Mouse (Mus musculus) adrenal gland, adult 2 months (tissue): ENCODE measurements at regions not wholly inside any gene's neighbourhood (a gene's known extent, or its start where the extent isn't known, plus 50 kb on each side); places are given as distances from the start of the nearest gene placed in this dataset.

Source experiments
- DNase-seq: peaks from one replicate; pipeline ENCODE4 v3.0.0; 2021

DNA sequence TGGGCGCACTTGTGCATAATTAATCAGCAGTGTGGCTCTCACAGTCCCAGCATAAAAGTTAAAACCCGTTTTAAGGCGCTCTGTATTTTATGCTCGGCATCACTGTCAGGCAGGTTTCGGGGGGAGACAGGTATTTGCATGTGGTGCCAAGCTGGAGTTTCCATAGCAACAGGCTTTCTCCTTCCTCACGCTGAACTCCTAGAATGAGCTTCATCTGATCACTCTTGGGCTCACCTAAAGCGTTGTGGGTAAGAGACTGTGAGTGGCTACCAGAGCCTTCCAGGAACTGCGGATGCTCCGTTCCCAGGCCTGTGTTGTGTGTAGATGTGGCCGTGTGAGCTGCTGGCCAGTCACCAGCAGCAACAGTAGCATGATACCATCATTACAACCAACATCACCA lies 161.5 kb downstream of the Ajap1 start:
- no peak for DNase-seq

DNA sequence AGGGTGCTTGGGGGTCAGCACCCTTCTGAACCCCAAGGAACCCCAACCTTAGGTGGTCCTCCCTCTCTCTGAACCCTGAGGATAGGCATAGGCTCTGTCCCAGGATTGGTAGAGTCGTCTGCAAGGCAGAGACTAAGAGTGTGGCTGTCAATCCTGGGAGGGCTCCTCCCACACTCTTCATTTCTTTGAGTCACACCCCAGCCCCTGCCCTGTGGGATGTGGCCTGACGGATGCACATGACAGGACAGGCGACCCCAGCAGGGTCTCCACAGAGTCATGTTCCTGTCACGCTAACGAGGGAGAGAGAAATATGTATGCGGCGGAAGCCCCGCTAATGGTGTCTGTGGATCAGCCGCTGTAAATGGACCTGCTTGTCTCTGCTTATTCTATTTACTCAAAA lies 162.0 kb downstream of the Ajap1 start:
- DNase-seq: no peak

DNA sequence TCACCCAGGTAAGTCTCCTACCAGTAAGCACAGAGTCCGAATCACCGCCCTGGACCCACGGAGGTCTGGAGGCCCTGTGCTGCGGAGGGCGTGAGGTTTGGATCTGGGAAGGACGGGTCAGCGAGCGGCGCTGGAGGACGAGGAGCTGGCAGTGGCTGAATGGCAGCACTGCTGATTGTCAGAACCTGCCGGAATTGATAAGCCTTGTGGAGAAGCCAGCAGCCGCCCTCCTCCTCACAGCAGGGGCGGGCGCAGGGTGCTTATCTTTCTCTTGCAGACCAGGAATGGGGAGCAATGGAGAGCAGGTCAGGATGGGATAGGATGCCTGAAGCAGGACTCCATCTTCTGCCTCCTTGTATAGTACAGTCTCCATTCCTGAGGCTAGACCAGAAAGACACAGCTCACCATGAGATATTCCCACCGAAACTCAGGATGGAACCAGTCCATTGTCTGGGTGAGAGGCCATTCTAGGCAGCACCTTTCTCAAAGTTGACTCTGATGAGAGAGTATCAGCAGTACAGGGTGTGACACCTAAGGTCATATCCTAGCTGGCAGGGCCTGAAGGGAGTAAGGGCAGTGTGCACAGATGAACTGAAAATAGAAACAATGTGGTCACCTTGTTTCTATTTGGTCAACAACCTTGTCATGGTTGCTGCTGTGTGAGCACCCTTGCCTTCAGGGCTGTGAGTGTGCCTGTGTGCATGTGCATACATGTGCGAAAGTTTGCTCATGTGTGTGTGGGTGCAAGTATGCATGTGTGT lies 165.5 kb downstream of the Ajap1 start:
- DNase-seq: no peak

DNA sequence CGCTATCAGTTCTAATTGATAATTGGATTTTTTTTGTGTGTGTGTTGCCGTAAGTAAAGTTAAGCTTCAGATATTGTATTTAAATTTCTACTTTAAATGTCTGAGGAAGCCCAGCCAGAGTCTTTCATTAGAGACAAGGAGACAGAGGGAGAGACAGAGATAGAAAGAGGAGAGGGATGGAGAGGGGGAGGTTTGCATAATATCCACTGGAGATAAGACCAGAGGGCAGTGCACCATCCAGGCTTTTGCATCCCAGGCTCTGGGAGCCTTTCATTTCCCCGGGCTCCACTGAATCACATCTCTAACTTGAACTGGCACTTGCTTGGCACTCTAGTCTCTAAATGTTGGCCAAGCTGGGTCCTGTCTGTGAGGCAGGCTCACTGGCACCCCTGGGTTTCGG lies 166.1 kb downstream of the Ajap1 start:
- no peak for DNase-seq

DNA sequence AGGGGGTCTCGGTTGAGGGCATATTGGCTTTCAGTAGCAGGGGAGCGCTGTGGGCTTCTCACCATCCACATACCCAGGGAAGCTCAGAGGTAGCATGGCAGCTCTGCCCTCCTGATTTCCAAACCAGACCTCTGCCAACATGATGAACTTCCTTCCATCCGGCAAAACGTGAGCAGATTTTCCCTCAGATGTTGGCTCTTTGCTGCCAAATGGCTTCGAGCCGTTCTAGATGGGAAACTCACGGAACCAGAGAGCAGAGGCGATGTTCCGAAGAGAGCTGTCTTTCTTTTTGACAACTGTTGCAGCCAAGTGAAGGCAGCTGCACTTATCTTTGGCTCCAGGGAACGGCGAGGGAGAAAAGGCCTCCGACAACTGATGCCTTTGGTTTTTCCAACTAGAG lies 168.7 kb downstream of the Ajap1 start:
- no peak for DNase-seq

DNA sequence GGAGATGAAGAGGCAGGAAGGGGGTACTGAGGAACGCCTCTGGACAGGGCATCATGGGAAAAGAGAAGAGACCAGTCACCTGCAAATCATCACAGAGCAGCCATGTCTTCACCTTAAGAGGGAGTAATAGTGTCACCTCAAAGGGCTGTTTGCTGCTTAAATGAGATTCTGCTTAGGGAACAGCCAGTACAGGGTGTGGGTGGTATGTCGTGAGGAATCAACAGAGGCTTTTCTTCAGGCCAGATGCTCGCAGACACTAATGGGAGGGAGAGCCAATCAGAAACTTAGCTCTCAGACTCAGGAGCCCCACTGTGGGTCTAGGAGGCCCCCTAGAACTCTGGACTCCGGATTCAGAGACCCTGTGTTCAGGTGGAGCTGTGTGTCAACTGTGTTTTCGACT lies 171.0 kb downstream of the Ajap1 start:
- DNase-seq: no peak

DNA sequence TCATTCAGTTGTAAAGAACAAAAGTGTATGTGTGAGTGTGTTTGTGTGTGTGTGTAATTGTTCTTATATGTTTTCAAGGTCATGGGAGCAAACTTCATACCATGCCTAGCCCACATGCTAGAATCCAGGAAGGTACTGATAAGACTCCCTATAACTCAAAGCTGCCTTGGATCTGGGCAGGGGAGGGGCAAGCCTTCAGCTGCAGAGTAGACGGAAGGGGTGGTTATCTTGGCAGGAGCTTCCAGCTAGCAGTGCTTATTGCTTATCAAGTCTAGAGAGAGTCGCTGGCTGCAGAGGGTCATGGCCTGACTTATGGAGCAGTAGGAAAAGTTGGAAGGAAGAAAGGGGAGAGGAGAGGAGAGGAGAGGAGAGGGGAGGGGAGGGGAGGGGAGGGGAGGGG lies 172.0 kb downstream of the Ajap1 start:
- DNase-seq: no peak

DNA sequence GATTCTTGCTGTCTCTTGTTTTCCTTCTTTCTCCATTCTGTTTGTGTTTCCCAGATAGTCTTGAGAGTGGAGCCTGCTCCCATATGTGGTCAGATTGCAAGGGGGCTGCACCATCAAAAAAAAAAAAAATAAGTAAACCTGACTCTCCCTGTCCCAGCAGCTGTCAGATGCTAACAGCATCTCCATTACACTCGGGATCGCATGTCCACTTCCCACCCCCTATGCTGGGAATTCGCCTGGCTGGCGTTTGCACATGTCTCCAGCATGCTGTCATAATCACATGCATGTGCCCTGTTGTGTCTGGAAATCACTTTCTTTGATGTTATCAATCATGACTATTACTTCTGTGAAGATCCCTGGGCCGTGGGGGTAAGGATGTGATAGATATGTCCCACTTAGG lies 179.1 kb downstream of the Ajap1 start:
- no peak for DNase-seq

DNA sequence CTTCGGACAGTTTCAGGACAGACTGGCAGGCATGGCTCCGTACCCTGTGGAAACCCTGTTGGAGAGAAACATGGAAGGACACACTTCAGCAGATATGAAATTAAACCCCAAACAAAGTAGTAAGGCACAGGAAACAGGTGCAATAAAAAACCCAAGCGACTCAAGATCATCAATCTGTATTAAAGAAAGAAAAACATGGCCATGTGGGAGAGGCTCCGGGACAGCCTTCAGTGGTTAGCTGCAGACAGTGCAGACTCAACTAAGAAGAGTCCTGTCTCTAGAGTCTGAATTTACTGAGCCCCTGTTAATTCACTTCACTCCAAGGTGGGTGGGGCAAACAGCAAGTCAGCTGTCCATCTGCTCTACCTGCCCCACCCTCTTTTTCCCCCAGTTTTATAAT lies 179.8 kb downstream of the Ajap1 start:
- DNase-seq: no peak

DNA sequence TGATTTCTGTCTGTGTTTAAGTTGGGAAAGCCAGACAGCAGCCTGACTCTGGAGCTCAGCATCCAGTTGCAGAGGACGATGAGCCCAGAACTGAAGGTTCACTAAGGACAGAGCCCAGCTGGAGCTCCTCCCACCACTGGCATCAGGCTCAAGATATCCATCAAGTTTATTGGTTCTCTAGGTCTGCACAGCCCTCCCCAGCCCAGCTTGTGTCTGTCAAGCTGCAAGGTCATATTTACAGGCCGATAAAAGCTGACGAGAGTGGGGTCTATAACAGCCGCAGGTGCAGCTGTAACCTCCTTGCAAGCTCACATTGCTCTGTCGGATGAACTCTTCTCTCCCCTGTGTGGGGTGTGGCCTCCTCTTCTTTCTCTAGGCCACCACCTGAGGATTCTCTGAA lies 184.3 kb downstream of the Ajap1 start:
- no peak for DNase-seq

DNA sequence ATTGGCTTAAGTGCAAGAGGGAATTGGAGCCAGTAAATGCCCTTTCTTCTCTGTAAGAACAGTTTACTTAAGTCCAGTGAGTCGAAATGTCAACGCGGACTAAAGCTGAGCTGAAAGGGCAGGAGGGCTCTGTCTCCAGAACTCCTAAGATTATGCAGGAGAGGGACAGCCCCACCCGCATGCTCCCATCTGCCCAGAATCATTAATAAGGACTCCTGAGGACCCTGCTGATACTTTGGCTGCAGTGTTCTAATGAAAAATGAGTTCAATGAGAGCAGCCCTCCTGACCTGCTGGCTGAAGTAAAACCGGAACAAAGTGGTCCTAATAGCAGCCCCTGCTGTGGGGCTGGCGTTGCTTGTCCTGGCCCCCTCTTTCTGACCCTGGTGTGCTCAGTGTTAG lies 187.8 kb downstream of the Ajap1 start:
- DNase-seq: no peak

DNA sequence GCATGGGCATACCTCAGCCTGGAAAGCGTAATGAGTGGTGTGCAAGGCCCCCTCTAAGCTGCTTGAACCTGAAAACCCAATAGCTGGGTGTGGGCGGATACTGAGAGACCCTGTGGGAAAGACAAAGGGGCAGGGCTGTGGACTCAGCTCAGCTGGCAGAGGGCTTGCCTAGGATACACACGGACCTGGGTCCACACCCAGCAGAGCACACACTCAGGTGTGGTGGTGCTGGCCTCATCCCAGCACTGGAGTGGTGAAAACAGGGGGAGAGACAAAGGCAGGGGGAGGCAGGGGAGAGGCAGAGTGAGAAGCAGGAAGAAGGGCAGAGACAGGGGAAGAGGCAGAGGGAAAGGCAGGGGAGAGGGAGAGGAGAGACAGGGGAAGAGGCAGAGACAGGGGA lies 189.5 kb downstream of the Ajap1 start:
- DNase-seq: no peak

DNA sequence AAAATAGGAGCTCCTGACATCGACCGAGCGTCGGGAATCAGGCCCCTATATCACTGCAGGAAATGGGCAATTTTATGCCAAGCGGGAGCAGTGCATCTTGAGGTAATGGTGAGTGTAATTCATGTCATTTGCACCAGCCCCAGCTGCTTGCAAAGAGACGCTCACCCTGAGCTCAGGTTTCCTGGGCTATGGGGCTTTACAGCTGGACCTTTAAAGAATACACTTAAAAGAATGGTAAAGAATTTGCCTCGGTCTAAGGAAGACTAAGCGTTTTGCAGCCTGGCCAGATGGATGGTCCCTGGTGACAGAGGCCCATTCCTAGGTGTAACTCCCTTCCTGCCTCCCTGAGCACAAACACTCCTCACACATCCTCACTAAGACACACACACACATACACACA lies 194.2 kb downstream of the Ajap1 start:
- no peak for DNase-seq

DNA sequence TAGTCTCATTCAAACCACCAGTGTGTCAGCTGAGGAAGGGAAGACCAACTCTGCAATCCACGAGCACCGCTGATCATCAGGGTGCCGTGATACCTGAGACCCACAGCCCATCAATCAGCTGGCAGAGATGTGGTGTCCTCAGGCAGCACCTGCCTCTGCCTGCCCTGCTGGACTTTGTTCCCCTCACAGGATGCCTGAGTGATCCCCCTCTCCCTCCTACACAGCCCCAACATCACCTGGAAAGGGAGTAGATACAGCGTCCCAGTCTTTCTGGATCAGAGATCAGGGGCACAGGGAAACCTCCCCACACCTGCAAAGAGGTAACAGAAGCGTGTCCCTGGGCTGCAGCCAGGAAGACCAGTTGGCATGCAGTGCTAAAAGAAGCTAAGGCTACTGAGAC lies 198.4 kb downstream of the Ajap1 start:
- DNase-seq: no peak

DNA sequence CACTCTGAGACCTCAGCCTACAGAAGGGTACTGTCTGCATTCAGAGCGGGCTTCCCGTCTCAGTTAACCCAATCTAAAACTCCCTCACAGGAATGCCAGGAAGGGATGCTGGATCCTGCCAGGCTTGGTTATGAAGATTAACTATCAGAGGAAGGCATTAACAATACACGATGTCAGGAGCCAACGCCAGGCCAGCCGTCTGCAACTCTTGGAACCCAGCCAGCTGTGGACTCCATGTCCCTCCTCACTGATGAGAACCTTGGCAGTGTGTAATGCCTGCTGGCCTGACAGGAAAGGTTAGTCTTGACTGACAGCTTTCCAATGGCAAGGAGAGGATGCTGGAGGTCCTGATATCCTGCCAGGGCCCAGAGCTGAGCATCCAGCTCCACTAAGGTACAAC lies 206.0 kb downstream of the Ajap1 start:
- no peak for DNase-seq

DNA sequence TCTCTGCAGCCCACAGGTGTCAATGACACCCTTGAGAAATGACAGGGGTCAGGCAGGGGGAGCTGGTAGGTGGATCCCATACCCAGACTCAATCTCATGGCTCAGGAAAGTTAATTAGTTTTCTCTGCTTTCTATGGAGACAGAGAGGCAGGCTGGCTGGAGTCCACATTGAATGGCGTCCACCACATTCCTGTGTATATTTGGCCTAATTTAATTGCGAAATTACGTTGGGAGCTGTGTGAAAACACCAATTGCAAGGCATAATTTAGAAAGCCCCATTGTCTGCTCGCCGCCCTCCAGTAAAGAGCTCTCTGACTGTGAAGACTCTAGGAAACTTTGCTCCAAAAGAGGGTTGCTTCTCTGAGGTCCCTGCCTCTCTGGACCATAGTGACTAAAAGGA lies 211.2 kb downstream of the Ajap1 start:
- no peak for DNase-seq

DNA sequence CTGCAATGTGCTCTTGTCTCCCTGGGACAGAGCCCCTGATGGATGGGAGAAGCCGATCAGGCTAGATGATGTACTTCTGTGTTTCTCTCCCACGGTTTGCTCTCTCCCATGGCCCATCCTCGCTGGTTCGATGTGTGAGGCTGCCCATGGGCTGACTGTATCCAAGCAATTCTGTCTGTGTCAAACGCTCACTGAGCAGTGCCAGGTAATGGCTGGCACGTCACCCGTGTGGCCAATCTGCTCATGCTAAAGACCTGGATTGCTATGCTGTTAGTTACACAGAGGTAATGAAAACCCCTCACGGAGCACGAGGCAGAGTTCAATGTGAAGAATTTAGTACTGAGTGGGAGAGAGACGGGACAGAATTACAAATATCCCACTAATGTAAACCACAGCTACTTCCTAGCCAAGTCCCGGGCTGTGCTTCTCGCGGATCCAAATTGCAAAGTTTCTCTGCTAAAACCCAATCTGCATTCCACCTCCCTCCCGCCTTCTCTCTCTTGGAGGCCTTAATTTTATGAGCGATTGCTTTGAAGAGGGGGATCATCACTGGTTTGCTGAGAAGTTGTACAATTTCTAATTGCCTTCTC lies 219.3 kb downstream of the Ajap1 start:
- no peak for DNase-seq

DNA sequence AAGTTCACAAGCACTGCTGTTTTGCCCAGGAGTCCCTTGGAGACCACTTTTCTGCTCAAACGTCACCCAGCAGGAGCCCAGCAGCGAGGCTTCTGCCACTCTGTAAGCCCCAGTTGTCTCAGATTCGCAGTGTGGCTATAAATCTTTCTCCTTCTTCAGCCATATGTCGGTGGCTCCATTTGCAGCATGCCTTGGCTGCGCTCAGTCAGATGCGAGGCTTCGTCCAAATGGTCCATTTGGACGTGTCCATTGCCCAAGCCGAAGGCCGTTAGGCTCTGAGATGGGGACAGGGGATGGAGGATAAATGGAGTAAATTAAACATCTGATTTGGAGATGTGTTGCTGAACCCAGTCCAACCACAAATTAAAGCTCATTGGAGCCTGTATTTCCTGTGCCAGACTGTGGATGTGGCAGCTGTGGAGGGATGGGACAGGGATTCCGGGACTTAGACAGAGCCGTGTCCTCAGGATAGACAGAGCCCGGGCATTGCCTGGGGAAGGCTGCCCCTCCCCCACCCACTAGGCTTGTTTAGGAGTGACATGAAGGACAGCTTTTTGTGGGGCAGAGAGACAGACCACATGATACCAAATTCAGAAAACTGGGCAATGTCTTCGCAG lies 221.6 kb downstream of the Ajap1 start:
- DNase-seq: no peak

DNA sequence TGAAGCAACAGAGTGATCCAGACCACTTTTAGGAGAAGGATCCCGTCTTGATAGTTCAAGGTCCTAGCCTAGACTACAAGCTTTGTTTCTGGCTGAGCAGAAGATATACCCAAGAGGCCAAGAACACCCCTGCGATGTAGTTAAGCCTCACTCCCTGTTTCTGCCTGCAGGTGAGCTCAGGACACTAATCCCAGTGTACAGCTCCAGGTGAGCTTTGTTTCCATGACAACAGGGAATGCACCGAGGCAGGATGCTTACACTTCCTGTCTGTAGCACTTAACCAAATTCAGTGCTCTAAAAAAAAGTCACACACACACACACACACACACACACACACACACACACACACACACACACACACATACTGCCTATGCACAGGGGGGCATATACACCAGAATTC lies 230.7 kb downstream of the Ajap1 start:
- no peak for DNase-seq

DNA sequence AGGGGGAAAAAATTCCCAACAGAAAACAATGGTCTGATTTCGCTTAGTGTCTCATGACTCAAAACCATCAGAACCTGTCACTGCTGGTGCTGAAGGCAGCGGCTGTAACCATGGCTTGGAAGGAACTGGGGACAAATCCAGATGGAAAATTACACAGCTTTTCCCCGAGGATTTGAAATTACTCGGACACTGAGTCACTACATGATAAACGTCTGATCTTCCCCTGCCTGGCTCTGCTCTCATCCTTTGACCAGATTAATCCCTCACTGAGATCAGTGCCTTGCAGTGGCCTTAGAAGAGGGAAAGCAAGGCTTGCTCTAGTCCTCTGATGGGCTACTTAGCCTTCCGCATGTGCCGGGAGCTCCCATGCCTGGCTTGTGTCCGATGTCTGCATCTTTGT lies 231.3 kb downstream of the Ajap1 start:
- no peak for DNase-seq

DNA sequence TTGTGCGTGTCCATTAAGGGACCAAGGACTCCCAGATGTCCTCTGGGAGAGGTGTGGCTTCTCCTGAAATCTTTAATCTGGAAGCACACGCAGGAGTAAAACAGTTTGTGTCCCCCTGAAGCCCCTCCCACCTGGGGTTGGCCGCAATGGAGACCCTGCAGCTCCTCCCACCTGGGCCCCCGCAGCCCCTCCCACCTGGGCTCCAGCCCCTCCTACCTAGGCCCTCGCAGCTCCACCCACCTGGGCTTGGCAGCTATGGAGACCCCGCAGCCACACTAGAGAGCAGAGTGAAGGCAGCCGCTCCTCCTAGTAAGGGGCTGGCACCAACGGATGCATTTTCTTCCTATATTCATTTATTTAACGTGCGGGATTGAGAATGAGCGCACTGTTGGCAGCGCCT lies 245.9 kb downstream of the Ajap1 start:
- DNase-seq: no peak

DNA sequence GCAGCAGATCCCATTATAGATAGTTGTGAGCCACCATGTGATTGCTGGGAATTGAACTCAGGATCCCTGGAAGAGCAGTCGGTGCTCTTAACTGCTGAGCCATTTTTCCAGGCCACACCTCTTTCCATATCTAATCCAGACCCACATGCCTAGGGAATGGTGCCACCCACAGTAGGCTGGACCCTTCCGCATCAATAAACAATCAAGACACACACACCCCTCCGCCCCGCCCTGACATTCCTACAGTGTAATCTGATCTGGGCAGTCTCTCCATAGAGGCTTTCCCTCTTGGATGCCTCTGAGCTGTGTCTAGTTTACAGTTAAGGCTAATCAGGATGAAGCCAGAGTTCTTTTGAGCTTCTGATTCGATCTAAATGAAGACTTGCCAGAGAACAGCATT lies 248.8 kb downstream of the Ajap1 start:
- no peak for DNase-seq

DNA sequence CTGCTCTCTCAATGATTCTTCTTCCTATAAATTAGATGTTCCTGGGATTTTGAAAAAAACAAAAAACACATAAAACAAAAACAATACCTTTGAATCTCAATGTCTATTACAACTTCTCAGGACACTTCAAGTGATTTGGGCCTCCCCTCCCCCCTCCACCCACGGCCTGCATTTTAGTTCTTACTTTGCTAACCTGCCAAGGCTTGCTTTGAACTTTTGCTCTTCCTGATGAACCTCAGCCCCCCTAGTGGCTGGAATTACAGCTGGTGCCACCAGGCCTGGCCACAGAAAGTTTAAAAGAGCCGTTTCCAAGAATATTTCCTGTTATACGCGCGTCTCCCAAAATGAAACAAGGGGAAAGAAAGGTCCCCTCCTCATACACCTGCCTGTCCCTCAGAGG lies 253.4 kb downstream of the Ajap1 start:
- no peak for DNase-seq
